Comparison of ENCODE assay signal across 8 mouse cellular contexts in the genomic region with DNA sequence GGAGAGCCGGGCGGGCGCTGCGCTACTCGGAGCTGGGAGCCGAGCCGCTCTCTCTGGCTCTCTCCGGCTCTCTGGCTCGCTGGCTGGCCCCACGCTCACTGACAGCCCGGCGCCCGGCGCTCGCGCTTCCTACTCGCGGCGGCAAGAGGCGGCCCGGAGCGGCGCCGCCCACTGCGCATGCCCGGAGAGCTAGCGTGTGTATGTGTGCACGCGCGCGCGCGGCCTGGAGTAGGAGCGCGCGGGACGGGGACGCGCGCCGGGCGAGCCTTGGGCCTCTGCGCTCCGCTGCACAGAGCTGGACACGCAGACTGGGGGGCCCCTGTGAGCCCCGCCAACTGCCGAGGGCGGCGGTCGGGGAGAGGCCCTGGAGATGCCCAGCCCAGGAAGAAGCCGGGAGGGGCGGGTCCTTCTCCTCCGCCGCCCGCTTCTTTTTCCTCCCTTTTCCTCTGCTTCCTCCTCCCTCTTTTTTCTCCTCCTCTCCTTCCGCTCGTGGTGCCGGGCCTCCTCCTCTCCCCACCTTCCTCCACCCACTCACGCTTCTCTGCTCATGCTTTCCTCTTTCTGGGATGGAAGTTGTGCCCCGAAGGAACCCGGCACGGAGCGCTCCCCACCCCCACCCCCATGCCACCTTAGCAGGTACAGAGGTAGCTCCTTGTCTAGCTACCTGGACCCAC. TPM values are rescaled to one million over a fixed set of nuclear protein-coding genes. Genes with fewer than 3 reads are reported as not detected.
DNase-seq lines count a peak whose midpoint lies in the region; ATAC-seq lines count a peak whose summit lies in the region.

A gene (minus strand): TSS at position 140 of the 674 bp plus-strand sequence.

- WGBS in intestine, embryonic 15.5 days, result under 1% methylated on average over 60 of the region's 63 CpGs

- peak within 1 kb of the TSS; percentile 96 for H3K4me2 ChIP-seq in intestine, embryonic 15.5 days (replicated peaks)

- H3K27me3 ChIP-seq in intestine, embryonic 15.5 days (replicated peaks), result no peaks in the 10 kb centered on the region

- H3K36me3 ChIP-seq in intestine, embryonic 15.5 days, result no peaks in the 10 kb centered on the region

- peak within 1 kb of the TSS; percentile 88 for H3K27ac ChIP-seq in intestine, embryonic 15.5 days

- H3K9me3 ChIP-seq in intestine, embryonic 15.5 days, result no peaks in the 10 kb centered on the region

- peak; percentile 97 for ATAC-seq in intestine, embryonic 15.5 days
- peak; percentile 70 for ATAC-seq in megakaryocyte-erythroid progenitor cell, adult 5-6 weeks (replicated peaks; ENCODE audit: low FRiP score, low TSS enrichment, poor library complexity, severe bottlenecking)

- peaks cover 8% of the 10 kb centered on the region; the same call in 1 of the 2 replicates for H3K4me1 ChIP-seq in intestine, embryonic 15.5 days (replicated peaks)

- H3K9ac ChIP-seq in intestine, embryonic 15.5 days, result peak within 1 kb of the TSS; percentile 86

- intact Hi-C loops in gastrocnemius, postnatal 36 days (cut with DNase I), result loop anchor here (5.0 kb wide), 2 partner anchors 42 to 122 kb away; no protein-coding TSS in a partner anchor
- intact Hi-C loops in left cerebral cortex, postnatal 14 days (cut with DNase I), result loop anchor here (5.0 kb wide), 3 partner anchors 47 to 217 kb away; no protein-coding TSS in a partner anchor

- peak within 1 kb of the TSS; percentile 88 for H3K4me3 ChIP-seq in intestine, embryonic 15.5 days (replicated peaks)

- peak; percentile 92 to 93 for DNase-seq in adrenal gland, adult 18-20 months (ENCODE audit: low spot score in 2 of 2)
- DNase-seq in embryo, embryonic 10 days (ENCODE audit: low spot score), result peak; percentile 95
- peak; percentile 92 to 93 for DNase-seq in gastrocnemius, postnatal 36 days
- DNase-seq in left cerebral cortex, postnatal 14 days (ENCODE audit: low spot score in 2 of 2), result peak; percentile 97
- DNase-seq in right cerebral cortex, postnatal 14 days, result peak; percentile 97
- DNase-seq in urinary bladder, postnatal 25 days (ENCODE audit: low spot score), result peak; percentile 96

RNA-seq across cellular contexts. Expression of the gene that starts here (rescaled TPM):
- 10 to 100 TPM in 1 of 2 experiments, 1 to 10 TPM in 1; 7.3 to 12.0 TPM for total RNA-seq in adrenal gland, adult 18-20 months (2021)
- total RNA-seq in gastrocnemius, postnatal 36 days (2021), result 10 to 100 TPM; 57.7 to 61.2 TPM
- polyA plus RNA-seq in intestine, embryonic 15.5 days (2015; fragmentation: Nextera tagmentation; extraction: Ambion mirVana), result 19.1 and 22.0 TPM in 2 replicates
- 100 to 1,000 TPM; 135 to 157 TPM for total RNA-seq in left cerebral cortex, postnatal 14 days (2021)
- 9.6 and 11.4 TPM in 2 replicates for total RNA-seq in megakaryocyte-erythroid progenitor cell, adult 5-6 weeks (2014; fragmentation: Nextera tagmentation)
- total RNA-seq in megakaryocyte-erythroid progenitor cell, adult 5-6 weeks (2017), result 4.9 and 8.2 TPM in 2 replicates

Comparison
In these comparisons a context has a peak if more than half of its experiments do, and no peak if none do; other contexts are left out.
1. Peak in every context shown above with its lines: DNase-seq, ATAC-seq, H3K4me3 ChIP-seq and H3K27ac ChIP-seq.
2. RNA of the gene that starts here (total RNA-seq): 135 to 157 TPM in left cerebral cortex, postnatal 14 days and 57.7 to 61.2 TPM in gastrocnemius, postnatal 36 days; 7.3 to 12.0 TPM in adrenal gland, adult 18-20 months and 4.9 to 11.4 TPM in megakaryocyte-erythroid progenitor cell, adult 5-6 weeks; every median in the first group is over 4 times any median in the second.